Mouse (Mus musculus) forebrain, embryonic 16.5 days (tissue): ENCODE results near the gene Lrrn2. TPM values are rescaled to one million over a fixed set of nuclear protein-coding genes. Genes with fewer than 3 reads are reported as not detected.

Source experiments
- ATAC-seq: fragments of 200-750 bp; cut with Nextera tagmentation; 2 replicates; pipeline ENCODE4 v1.8.0; 2017; ENCODE audit warnings: mild to moderate bottlenecking, moderate library complexity
- H3K27ac ChIP-seq: fragments of 300-500 bp; sonication (generic); 2 replicates; pipeline ENCODE4 v1.5.1; 2014; ENCODE audit warnings: low read length, control low read depth
- H3K27me3 ChIP-seq: fragments of 300-500 bp; sonication (generic); replicated peaks from 2 replicates; pipeline ENCODE4 v1.6.1; 2014; ENCODE audit warnings: low read length; ENCODE audit not compliant: control insufficient read depth, insufficient read depth
- H3K36me3 ChIP-seq: fragments of 300-500 bp; sonication (generic); 2 replicates; pipeline ENCODE4 v1.6.1; 2014; ENCODE audit not compliant: control insufficient read depth, insufficient read depth
- H3K4me1 ChIP-seq: fragments of 300-500 bp; sonication (generic); replicated peaks from 2 replicates; pipeline ENCODE4 v1.6.1; 2014; ENCODE audit warnings: low read length; ENCODE audit not compliant: control insufficient read depth, insufficient read depth
- H3K4me2 ChIP-seq: fragments of 300-500 bp; sonication (generic); 2 replicates; pipeline ENCODE4 v1.6.1; 2014; ENCODE audit warnings: mild to moderate bottlenecking, low read length, control low read depth
- H3K4me3 ChIP-seq: fragments of 300-500 bp; sonication (generic); replicated peaks from 2 replicates; pipeline ENCODE4 v1.5.1; 2014; ENCODE audit warnings: mild to moderate bottlenecking, low read length, control low read depth
- H3K9ac ChIP-seq: fragments of 300-500 bp; sonication (generic); replicated peaks from 2 replicates; pipeline ENCODE4 v1.6.1; 2014; ENCODE audit warnings: low read depth, low read length, control low read depth
- H3K9me3 ChIP-seq: fragments of 300-500 bp; sonication (generic); 2 replicates; pipeline ENCODE4 v1.6.1; 2016; ENCODE audit warnings: low read length; ENCODE audit not compliant: control insufficient read depth
- WGBS: fragments of 180-500 bp; shearing (Covaris S2); extraction: QIAGEN DNeasy Blood & Tissue Kit; methylation state at CpG from one replicate; pipeline ENCODE4 v1.1.7; 2014; 5-methylcytosine and 5-hydroxymethylcytosine counted together
- polyA plus RNA-seq: library from polyadenylated mRNA; unstranded; fragments of >200 nt; fragmentation: Nextera tagmentation; extraction: Ambion mirVana; gene quantifications from 2 replicates; pipeline ENCODE4 v1.2.1, GENCODE M21; 2015

Gene Lrrn2
- polyA plus RNA-seq, 1 experiment from 2014 or later = 53.8 TPM

GRCm38 (mm10) chr1:132934856-132935255 lies 54.8 kb downstream of the Lrrn2 start:
- no peak overlapping the region for H3K27ac ChIP-seq
- peak; percentile 83 for ATAC-seq

GRCm38 (mm10) chr1:132937296-132938030 lies 57.4 kb downstream of the Lrrn2 start:
- H3K27ac ChIP-seq = no peak overlapping the region
- peaks cover 8% of the 10 kb centered on the region for H3K4me1 ChIP-seq
- whole genome bisulfite sequencing = 91% methylated on average over 26 of the region's 26 CpGs
- no peak overlapping the region for H3K4me2 ChIP-seq
- H3K9ac ChIP-seq = no peak overlapping the region
- no peak overlapping the region for H3K4me3 ChIP-seq
- H3K9me3 ChIP-seq = no peaks in the 10 kb centered on the region
- no peak for ATAC-seq
- no peaks in the 10 kb centered on the region for H3K27me3 ChIP-seq
- H3K36me3 ChIP-seq = 0 out of 2 replicates have a peak, but pooled peaks cover 2% of the 10 kb centered on the region

More at GRCm38 (mm10) chr1:132934856-132935255, 54.8 kb downstream of the Lrrn2 start:
- H3K27me3 ChIP-seq = no peaks in the 10 kb centered on the region
- H3K9ac ChIP-seq = no peak overlapping the region
- H3K36me3 ChIP-seq = 0 out of 2 replicates have a peak, but pooled peaks cover 2% of the 10 kb centered on the region
- no peak overlapping the region for H3K4me3 ChIP-seq
- H3K4me1 ChIP-seq = peaks cover 8% of the 10 kb centered on the region
- 25% methylated on average over 7 of the region's 7 CpGs for WGBS
- H3K4me2 ChIP-seq = no peak overlapping the region
- H3K9me3 ChIP-seq = no peaks in the 10 kb centered on the region

- peak; percentile 48; the same call in 1 of the 2 replicates for ATAC-seq
- Histone ChIP-seq H3K4me1 (peaks cover 8% of the 10 kb centered on the region), H3K36me3 (0 out of 2 replicates have a peak, but pooled peaks cover 2% of the 10 kb centered on the region), H3K27ac (no peak overlapping the region), H3K4me2 (no peak overlapping the region), H3K9me3 (no peaks in the 10 kb centered on the region), H3K4me3 (no peak overlapping the region), H3K27me3 (no peaks in the 10 kb centered on the region), H3K9ac (no peak overlapping the region)
- WGBS = 77% methylated on average over 8 of the region's 8 CpGs
Observed at GRCm38 (mm10) chr1:132938975-132939374, 58.9 kb downstream of the Lrrn2 start.

GRCm38 (mm10) chr1:132945826-132946225 lies 65.8 kb downstream of the Lrrn2 start:
- no peak overlapping the region for H3K4me3 ChIP-seq
- no peak overlapping the region for H3K4me2 ChIP-seq
- H3K27ac ChIP-seq = no peak overlapping the region
- no peaks in the 10 kb centered on the region for H3K9me3 ChIP-seq
- no peaks in the 10 kb centered on the region for H3K36me3 ChIP-seq
- no peak for ATAC-seq
- 67% methylated on average over 8 of the region's 8 CpGs for WGBS
- no peak overlapping the region for H3K9ac ChIP-seq
- H3K27me3 ChIP-seq = no peaks in the 10 kb centered on the region
- no peaks in the 10 kb centered on the region for H3K4me1 ChIP-seq

- no peaks in the 10 kb centered on the region for H3K9me3 ChIP-seq
- H3K27ac ChIP-seq = no peak overlapping the region
- H3K9ac ChIP-seq = no peak overlapping the region
- WGBS = 19% methylated on average over 7 of the region's 7 CpGs
- no peak overlapping the region for H3K4me2 ChIP-seq
- no peaks in the 10 kb centered on the region for H3K36me3 ChIP-seq
- ATAC-seq = no peak
- H3K4me3 ChIP-seq = no peak overlapping the region
- H3K4me1 ChIP-seq = no peaks in the 10 kb centered on the region
- H3K27me3 ChIP-seq = no peaks in the 10 kb centered on the region
Observed at GRCm38 (mm10) chr1:132947811-132948210, 67.7 kb downstream of the Lrrn2 start.

GRCm38 (mm10) chr1:132956809-132957208 lies 76.7 kb downstream of the Lrrn2 start:
- H3K27me3 ChIP-seq = no peaks in the 10 kb centered on the region
- H3K9me3 ChIP-seq = no peaks in the 10 kb centered on the region
- no peaks in the 10 kb centered on the region for H3K4me1 ChIP-seq
- no peak overlapping the region for H3K4me2 ChIP-seq
- no peak overlapping the region for H3K9ac ChIP-seq
- no peak for ATAC-seq
- WGBS = 90% methylated on average over 5 of the region's 5 CpGs
- H3K36me3 ChIP-seq = no peaks in the 10 kb centered on the region
- H3K27ac ChIP-seq = no peak overlapping the region
- H3K4me3 ChIP-seq = no peak overlapping the region

GRCm38 (mm10) chr1:132961751-132962150 lies 81.7 kb downstream of the Lrrn2 start:
- H3K27ac ChIP-seq = no peak overlapping the region
- no peaks in the 10 kb centered on the region for H3K4me1 ChIP-seq
- H3K36me3 ChIP-seq = no peaks in the 10 kb centered on the region
- H3K4me2 ChIP-seq = no peak overlapping the region
- no peak for ATAC-seq
- no peaks in the 10 kb centered on the region for H3K27me3 ChIP-seq
- no peak overlapping the region for H3K4me3 ChIP-seq
- H3K9ac ChIP-seq = no peak overlapping the region
- H3K9me3 ChIP-seq = no peaks in the 10 kb centered on the region
- WGBS = 95% methylated on average over 3 of the region's 3 CpGs

GRCm38 (mm10) chr1:132964106-132964505 lies 84.0 kb downstream of the Lrrn2 start:
- no peaks in the 10 kb centered on the region for H3K4me1 ChIP-seq
- no peak overlapping the region for H3K4me2 ChIP-seq
- WGBS = 84% methylated on average over 2 of the region's 2 CpGs
- no peaks in the 10 kb centered on the region for H3K9me3 ChIP-seq
- ATAC-seq = no peak
- H3K36me3 ChIP-seq = no peaks in the 10 kb centered on the region
- no peak overlapping the region for H3K9ac ChIP-seq
- H3K27ac ChIP-seq = no peak overlapping the region
- no peak overlapping the region for H3K4me3 ChIP-seq
- H3K27me3 ChIP-seq = no peaks in the 10 kb centered on the region

- ATAC-seq = no peak
- H3K27me3 ChIP-seq = no peaks in the 10 kb centered on the region
- no peak overlapping the region for H3K9ac ChIP-seq
- no peak overlapping the region for H3K27ac ChIP-seq
- 93% methylated on average over 4 of the region's 4 CpGs for WGBS
- no peaks in the 10 kb centered on the region for H3K4me1 ChIP-seq
- H3K9me3 ChIP-seq = no peaks in the 10 kb centered on the region
- H3K4me3 ChIP-seq = no peak overlapping the region
- H3K36me3 ChIP-seq = no peaks in the 10 kb centered on the region
- no peak overlapping the region for H3K4me2 ChIP-seq
Observed at GRCm38 (mm10) chr1:132964691-132965090, 84.6 kb downstream of the Lrrn2 start.
